Mouse (Mus musculus) layer of hippocampus, postnatal 14 days (tissue): Measurements from ENCODE around the gene Ces3b. TPM values are rescaled to one million over a fixed set of nuclear protein-coding genes. Genes with fewer than 3 reads are reported as not detected.

Source experiments
- DNase-seq, 2 experiments: peaks; one replicate each; pipeline ENCODE4 v3.0.0; 2021 to 2022; ENCODE audit warnings: low spot score in 2 of 2, mixed read lengths in 1 of 2
- total RNA-seq, 2 experiments: library from RNA; stranded (reverse); gene quantifications; 2 replicates each; pipeline ENCODE4 v1.2.3; 2021

Gene Ces3b
- total RNA-seq, 2 experiments from 2014 or later: not detected

DNA sequence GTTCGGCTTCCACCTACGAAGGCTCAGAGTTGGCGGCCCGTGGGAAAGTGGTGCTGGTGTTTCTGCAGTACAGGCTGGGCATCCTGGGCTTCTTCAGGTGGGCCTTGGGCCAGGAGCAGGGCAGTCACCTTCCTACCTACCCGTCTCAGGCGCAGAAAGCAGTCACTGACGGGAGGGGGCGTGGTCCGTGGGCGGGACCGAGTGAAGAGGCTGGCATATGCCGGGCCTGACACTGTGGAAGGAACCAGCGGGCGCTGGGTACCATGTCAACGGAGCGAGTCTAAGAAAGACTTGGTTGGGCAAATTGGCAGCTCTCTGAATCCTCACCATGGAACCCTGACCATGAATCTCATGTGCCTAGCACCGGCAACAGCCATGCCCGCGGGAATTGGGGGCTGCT, 58.8 kb downstream of the Ces3b start:
- no peak for DNase-seq

Other genes starting within 250 kb of the Ces3b start
- not detected for gene Ces2c, start 236.7 kb upstream of the Ces3b start, total RNA-seq
- gene Ces2e, start 157.5 kb upstream of the Ces3b start, total RNA-seq: not detected
- gene Ces2f, start 136.4 kb upstream of the Ces3b start, total RNA-seq: not detected
- under 1 TPM in 1 of 2 experiments, not detected in 1; 0.39 TPM for gene Ces2g, start 122.0 kb upstream of the Ces3b start, total RNA-seq
- not detected for gene Ces2h, start 82.9 kb upstream of the Ces3b start, total RNA-seq
- gene Ces3a, start 35.2 kb upstream of the Ces3b start, total RNA-seq: not detected
- not detected for gene Ces4a, start 48.0 kb downstream of the Ces3b start, total RNA-seq
- gene Cbfb, start 86.9 kb downstream of the Ces3b start, total RNA-seq: 10 to 100 TPM; 26.1 to 27.3 TPM
- 10 to 100 TPM; 29.2 to 30.9 TPM for gene D230025D16Rik, start 141.4 kb downstream of the Ces3b start, total RNA-seq
- gene B3gnt9, start 171.4 kb downstream of the Ces3b start, total RNA-seq: 1 to 10 TPM; 3.6 to 4.2 TPM
- 1 to 10 TPM; 6.0 to 7.4 TPM for gene Tradd, start 180.9 kb downstream of the Ces3b start, total RNA-seq
- gene Fbxl8, start 180.9 kb downstream of the Ces3b start, total RNA-seq: 1 to 10 TPM in 1 of 2 experiments, under 1 TPM in 1; 0.52 to 1.1 TPM
- gene Hsf4, start 186.0 kb downstream of the Ces3b start, total RNA-seq: 1 to 10 TPM; 1.4 to 1.9 TPM
- gene Nol3, start 192.4 kb downstream of the Ces3b start, total RNA-seq: 1 to 10 TPM; 5.8 to 5.9 TPM
- gene 4931428F04Rik, start 206.1 kb downstream of the Ces3b start, total RNA-seq: 10 to 100 TPM; 32.4 to 33.1 TPM
- 1 to 10 TPM; 2.1 to 2.3 TPM for gene Exoc3l, start 212.3 kb downstream of the Ces3b start, total RNA-seq
- 10 to 100 TPM; 28.8 to 33.6 TPM for gene E2f4, start 213.9 kb downstream of the Ces3b start, total RNA-seq
- gene Elmo3, start 221.8 kb downstream of the Ces3b start, total RNA-seq: 1 to 10 TPM; 1.2 to 1.4 TPM
- 1 to 10 TPM; 5.0 to 8.3 TPM for gene Lrrc29, start 242.5 kb downstream of the Ces3b start, total RNA-seq
- gene Tmem208, start 242.6 kb downstream of the Ces3b start, total RNA-seq: 10 to 100 TPM; 41.3 to 45.8 TPM